Mouse (Mus musculus) ES-Bruce4 (cell line): ENCODE measurements at regions not wholly inside any gene's neighbourhood (a gene's known extent, or its start where the extent isn't known, plus 50 kb on each side); places are given as distances from the start of the nearest gene placed in this dataset.

Source experiments
- CTCF ChIP-seq: IDR thresholded peaks from one replicate; pipeline ENCODE4 v1.8.1; 2011; ENCODE audit warnings: low read depth, low read length
- EP300 ChIP-seq: IDR thresholded peaks from 2 replicates; pipeline ENCODE4 v1.6.1; 2011; ENCODE audit warnings: low read depth, low read length; ENCODE audit not compliant: insufficient read depth
- POLR2A ChIP-seq: IDR thresholded peaks from one replicate; pipeline ENCODE4 v1.8.1; 2011; ENCODE audit warnings: low read length; ENCODE audit not compliant: insufficient read depth

GRCm38 (mm10) chr2:51822976-51823375, 112.0 kb downstream of the Rbm43 start:
- TF ChIP-seq CTCF (no peak), POLR2A (no peak), EP300 (no peak)
